Mouse (Mus musculus): Measurements from ENCODE around the gene Klrb1f. TPM values are rescaled to one million over a fixed set of nuclear protein-coding genes. Genes with fewer than 3 reads are reported as not detected.
"Not testable (repeated sequence)": the region's sequence is repeated elsewhere in the genome, so short reads cannot be mapped to it uniquely, and the experiment has no call there.

Klrb1f gene
- 0.16 and 0.23 TPM in 2 replicates for polyA plus RNA-seq (2012; rRNA removed)
- polyA plus RNA-seq (2014; fragmentation: Nextera tagmentation; extraction: Ambion mirVana), result 0.15 and 0.72 TPM in 2 replicates

DNA sequence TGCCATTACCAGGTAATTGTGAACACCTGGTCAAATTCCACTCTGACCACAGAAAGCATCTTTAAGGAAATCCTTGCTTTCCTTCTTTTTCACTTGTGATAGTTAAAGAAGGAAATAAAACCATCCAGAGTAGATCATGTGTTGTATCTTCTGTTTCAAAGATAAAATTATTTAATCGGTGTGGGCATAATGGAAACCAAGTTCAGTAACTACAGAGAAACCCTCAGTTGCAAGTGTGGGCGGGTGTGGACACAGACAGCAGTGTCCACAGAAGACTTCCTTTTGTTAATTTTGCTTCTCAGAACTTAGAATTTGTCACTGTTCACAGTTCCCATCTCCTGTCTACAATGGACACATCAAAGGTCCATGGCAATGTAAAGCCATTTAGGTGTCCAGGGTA, at the start of gene Klrb1f:
Gene Klrb1f, plus strand, starts transcription at position 301 of the 400 bp plus-strand sequence.
- ATAC-seq (ENCODE audit: insufficient read depth) (no peak), DNase-seq (ENCODE audit: low read depth in 3 of 3, low spot score in 3 of 3) (no peak)
- H3K9me3 ChIP-seq (ENCODE audit: control insufficient read depth, low read length), result no peaks in the 10 kb centered on the region
- H3K9ac ChIP-seq (replicated peaks), result no peak within 1 kb of the TSS
- H3K4me2 ChIP-seq (ENCODE audit: low read depth), result no peak within 1 kb of the TSS
- peaks cover 4 to 8% of the 10 kb centered on the region in 2 experiments; a peak in 3 of 4 replicates for H3K4me1 ChIP-seq (replicated peaks; ENCODE audit: control insufficient read depth in 2 of 2, insufficient read depth in 2 of 2, low read length in 1 of 2)
- no peaks in the 10 kb centered on the region for H3K27me3 ChIP-seq (ENCODE audit: control insufficient read depth, insufficient read depth, low read length)
- 61% methylated on average over 2 of the region's 2 CpGs for WGBS (ENCODE audit: insufficient replicate concordance)
- TF ChIP-seq EP300 (IDR thresholded peaks at IDR 0.05; ENCODE audit: low read depth), result no peak
- no peak for TF ChIP-seq CTCF (IDR thresholded peaks at IDR 0.05; ENCODE audit: low read depth)
- H3K4me3 ChIP-seq (ENCODE audit: insufficient read depth in 1 of 2, low read depth in 2 of 2, low read length in 2 of 2), result no peak within 1 kb of the TSS
- H3K27ac ChIP-seq, result no peak within 1 kb of the TSS
- H3K36me3 ChIP-seq (replicated peaks; ENCODE audit: control insufficient read depth, insufficient read depth, low read depth), result no peaks in the 10 kb centered on the region

GRCm38 (mm10) chr6:128996054-128996767, 49.5 kb upstream of the Klrb1f start:
- peak overlapping the region; percentile 52 for H3K9ac ChIP-seq (replicated peaks)
- H3K27me3 ChIP-seq (ENCODE audit: control insufficient read depth, insufficient read depth, low read length), result no peaks in the 10 kb centered on the region
- no peak overlapping the region; the same call in 1 of the 2 replicates for H3K27ac ChIP-seq
- DNase-seq (ENCODE audit: low read depth in 3 of 3, low spot score in 3 of 3), result no peak
- peak overlapping the region; percentile 29 to 33; a peak in 3 of 4 replicates for H3K4me3 ChIP-seq (ENCODE audit: insufficient read depth in 1 of 2, low read depth in 2 of 2, low read length in 2 of 2)
- no peak for TF ChIP-seq CTCF (IDR thresholded peaks at IDR 0.05; ENCODE audit: low read depth)
- TF ChIP-seq EP300 (IDR thresholded peaks at IDR 0.05; ENCODE audit: low read depth), result no peak
- peak; percentile 53 for ATAC-seq (ENCODE audit: insufficient read depth)
- H3K4me2 ChIP-seq (ENCODE audit: low read depth), result peak overlapping the region; percentile 61
- H3K9me3 ChIP-seq (ENCODE audit: control insufficient read depth, low read length), result no peaks in the 10 kb centered on the region
- H3K36me3 ChIP-seq (replicated peaks; ENCODE audit: control insufficient read depth, insufficient read depth, low read depth), result no peaks in the 10 kb centered on the region
- 27% methylated on average over 3 of the region's 3 CpGs for WGBS (ENCODE audit: insufficient replicate concordance)
- peaks cover 11 to 14% of the 10 kb centered on the region in 2 experiments for H3K4me1 ChIP-seq (replicated peaks; ENCODE audit: control insufficient read depth in 2 of 2, insufficient read depth in 2 of 2, low read length in 1 of 2)

DNA sequence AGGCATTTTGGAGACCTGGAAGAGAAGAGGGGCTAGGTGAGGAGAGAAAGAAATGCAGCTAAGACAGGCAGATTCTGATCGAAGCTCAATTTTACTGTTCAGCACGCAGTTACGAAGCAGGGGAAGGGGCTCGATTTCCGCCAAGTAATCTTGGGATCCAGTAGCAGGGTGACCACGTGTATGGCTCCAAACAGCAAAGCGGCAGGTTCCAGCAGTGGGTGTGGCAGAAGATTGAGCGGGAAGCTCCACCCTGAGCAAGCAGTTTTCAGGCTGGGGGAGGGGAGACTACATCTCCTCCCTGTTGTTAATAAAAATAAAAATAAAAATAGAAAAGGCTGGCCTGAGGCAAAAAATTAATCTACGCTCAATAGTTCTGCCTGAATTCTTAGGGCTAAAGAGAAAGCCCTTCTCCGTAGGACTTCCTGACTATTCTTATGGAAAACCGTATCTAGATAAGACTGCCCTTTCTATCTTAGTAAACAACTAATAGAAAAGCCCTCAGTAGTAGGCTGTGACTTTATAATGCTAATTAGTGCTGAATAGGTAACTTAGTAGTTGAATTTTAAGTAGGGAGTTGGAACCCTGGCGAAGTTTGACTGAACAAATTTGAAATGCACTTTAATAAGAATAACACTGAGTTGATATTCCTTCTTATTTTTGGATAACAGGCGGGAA, 48.8 kb upstream of the Klrb1f start:
- Histone ChIP-seq H3K27me3 (ENCODE audit: control insufficient read depth, insufficient read depth, low read length) (no peaks in the 10 kb centered on the region), H3K36me3 (replicated peaks; ENCODE audit: control insufficient read depth, insufficient read depth, low read depth) (no peaks in the 10 kb centered on the region), H3K9ac (replicated peaks) (peak overlapping the region; percentile 52), H3K4me2 (ENCODE audit: low read depth) (peak overlapping the region; percentile 61), H3K27ac (no peak overlapping the region; the same call in 1 of the 2 replicates), H3K9me3 (ENCODE audit: control insufficient read depth, low read length) (no peaks in the 10 kb centered on the region), H3K4me1 (replicated peaks; ENCODE audit: control insufficient read depth in 2 of 2, insufficient read depth in 2 of 2, low read length in 1 of 2) (peaks cover 11 to 14% of the 10 kb centered on the region in 2 experiments), H3K4me3 (ENCODE audit: insufficient read depth in 1 of 2, low read depth in 2 of 2, low read length in 2 of 2) (peak overlapping the region; percentile 29 to 33; a peak in 3 of 4 replicates)
- peak in 1 of 3 experiments; percentile 16 for DNase-seq (ENCODE audit: low read depth in 3 of 3, low spot score in 3 of 3)
- WGBS (ENCODE audit: insufficient replicate concordance), result 37% methylated on average over 13 of the region's 13 CpGs
- no peak for TF ChIP-seq CTCF (IDR thresholded peaks at IDR 0.05; ENCODE audit: low read depth)
- TF ChIP-seq EP300 (IDR thresholded peaks at IDR 0.05; ENCODE audit: low read depth), result no peak
- ATAC-seq (ENCODE audit: insufficient read depth), result peak; percentile 78

GRCm38 (mm10) chr6:129001392-129001791, 44.3 kb upstream of the Klrb1f start:
- Histone ChIP-seq H3K4me2 (ENCODE audit: low read depth) (no peak overlapping the region), H3K27ac (no peak overlapping the region), H3K4me1 (replicated peaks; ENCODE audit: control insufficient read depth in 2 of 2, insufficient read depth in 2 of 2, low read length in 1 of 2) (peaks cover 8 to 9% of the 10 kb centered on the region in 2 experiments), H3K36me3 (replicated peaks; ENCODE audit: control insufficient read depth, insufficient read depth, low read depth) (no peaks in the 10 kb centered on the region), H3K9me3 (ENCODE audit: control insufficient read depth, low read length) (no peaks in the 10 kb centered on the region), H3K4me3 (ENCODE audit: insufficient read depth in 1 of 2, low read depth in 2 of 2, low read length in 2 of 2) (no peak overlapping the region), H3K9ac (replicated peaks) (no peak overlapping the region), H3K27me3 (ENCODE audit: control insufficient read depth, insufficient read depth, low read length) (no peaks in the 10 kb centered on the region)
- no peak for DNase-seq (ENCODE audit: low read depth in 3 of 3, low spot score in 3 of 3)
- ATAC-seq (ENCODE audit: insufficient read depth), result no peak
- whole genome bisulfite sequencing (ENCODE audit: insufficient replicate concordance), result 62% methylated on average over 2 of the region's 2 CpGs
- no peak for TF ChIP-seq EP300 (IDR thresholded peaks at IDR 0.05; ENCODE audit: low read depth)
- TF ChIP-seq CTCF (IDR thresholded peaks at IDR 0.05; ENCODE audit: low read depth), result no peak

DNA sequence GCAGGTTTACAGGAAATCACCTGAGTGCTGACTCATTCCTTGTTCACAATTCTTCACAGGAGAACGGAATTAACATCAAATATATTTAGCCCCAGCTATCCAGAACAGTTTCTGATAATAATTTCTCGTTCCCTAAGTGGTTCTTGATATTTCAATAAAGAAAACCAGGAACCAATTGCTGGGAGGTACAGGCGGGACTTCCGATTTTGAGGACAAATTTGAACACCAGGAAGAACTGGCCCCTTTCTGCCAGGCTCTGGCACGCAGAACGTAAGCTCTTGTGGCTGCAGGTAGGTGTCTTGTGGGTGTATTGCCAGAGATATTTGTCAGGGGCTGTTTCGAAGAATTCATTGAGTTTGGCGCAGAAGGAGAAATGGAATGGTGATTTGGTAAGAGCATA, 37.1 kb upstream of the Klrb1f start:
- Histone ChIP-seq H3K27me3 (ENCODE audit: control insufficient read depth, insufficient read depth, low read length) (no peaks in the 10 kb centered on the region), H3K27ac (no peak overlapping the region), H3K4me2 (ENCODE audit: low read depth) (no peak overlapping the region), H3K36me3 (replicated peaks; ENCODE audit: control insufficient read depth, insufficient read depth, low read depth) (no peaks in the 10 kb centered on the region), H3K4me1 (replicated peaks; ENCODE audit: control insufficient read depth in 2 of 2, insufficient read depth in 2 of 2, low read length in 1 of 2) (no peaks in the 10 kb centered on the region), H3K4me3 (ENCODE audit: insufficient read depth in 1 of 2, low read depth in 2 of 2, low read length in 2 of 2) (no peak overlapping the region), H3K9me3 (ENCODE audit: control insufficient read depth, low read length) (no peaks in the 10 kb centered on the region), H3K9ac (replicated peaks) (no peak overlapping the region)
- no peak for TF ChIP-seq EP300 (IDR thresholded peaks at IDR 0.05; ENCODE audit: low read depth)
- no peak for TF ChIP-seq CTCF (IDR thresholded peaks at IDR 0.05; ENCODE audit: low read depth)
- ATAC-seq (ENCODE audit: insufficient read depth) (no peak), DNase-seq (ENCODE audit: low read depth in 3 of 3, low spot score in 3 of 3) (no peak)
- WGBS (ENCODE audit: insufficient replicate concordance), result 69% methylated on average over 8 of the region's 8 CpGs

DNA sequence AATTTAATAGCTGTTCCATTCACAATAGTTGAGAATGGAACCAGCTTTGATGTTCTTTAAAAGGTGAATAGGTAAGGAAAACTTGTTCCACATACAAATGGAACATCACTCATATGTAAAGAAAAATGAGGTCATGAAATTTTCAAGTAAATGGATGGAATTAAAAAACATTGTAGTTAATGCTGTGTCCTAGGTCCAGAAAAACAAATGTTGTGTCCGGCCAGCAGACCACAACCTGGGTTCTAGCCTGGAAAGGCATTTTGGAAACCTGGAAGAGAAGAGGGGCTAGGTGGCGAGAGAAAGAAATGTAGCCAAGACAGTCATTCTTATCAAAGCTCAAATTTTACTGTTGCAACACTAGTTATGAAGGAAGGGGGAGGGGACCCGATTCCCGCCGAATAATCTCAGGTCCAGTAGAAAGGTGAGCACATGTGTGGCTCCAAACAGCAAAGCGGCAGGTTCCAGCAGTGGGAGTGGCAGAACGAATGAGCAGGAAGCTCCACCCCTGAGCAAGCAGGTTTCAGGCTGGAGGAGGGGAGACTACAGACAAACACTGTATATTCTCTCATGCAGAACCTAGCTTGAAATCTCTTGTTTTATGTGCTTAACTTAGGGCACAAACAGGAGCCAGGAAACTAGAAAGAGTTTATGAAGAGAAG, 35.7 kb upstream of the Klrb1f start:
- not testable (repeated sequence) for H3K4me2 ChIP-seq (ENCODE audit: low read depth); H3K27ac ChIP-seq; H3K4me1 ChIP-seq (replicated peaks; ENCODE audit: control insufficient read depth in 2 of 2, insufficient read depth in 2 of 2, low read length in 1 of 2); H3K27me3 ChIP-seq (ENCODE audit: control insufficient read depth, insufficient read depth, low read length); ATAC-seq (ENCODE audit: insufficient read depth); H3K4me3 ChIP-seq (ENCODE audit: insufficient read depth in 1 of 2, low read depth in 2 of 2, low read length in 2 of 2); DNase-seq (ENCODE audit: low read depth in 3 of 3, low spot score in 3 of 3); H3K9ac ChIP-seq (replicated peaks); H3K9me3 ChIP-seq (ENCODE audit: control insufficient read depth, low read length); H3K36me3 ChIP-seq (replicated peaks; ENCODE audit: control insufficient read depth, insufficient read depth, low read depth)
- 56% methylated on average over 7 of the region's 7 CpGs for WGBS (ENCODE audit: insufficient replicate concordance)

Data from liver, embryonic 14.5 days (tissue).